Mouse (Mus musculus): ENCODE data around the gene Pkp4.

Gene Pkp4

DNA sequence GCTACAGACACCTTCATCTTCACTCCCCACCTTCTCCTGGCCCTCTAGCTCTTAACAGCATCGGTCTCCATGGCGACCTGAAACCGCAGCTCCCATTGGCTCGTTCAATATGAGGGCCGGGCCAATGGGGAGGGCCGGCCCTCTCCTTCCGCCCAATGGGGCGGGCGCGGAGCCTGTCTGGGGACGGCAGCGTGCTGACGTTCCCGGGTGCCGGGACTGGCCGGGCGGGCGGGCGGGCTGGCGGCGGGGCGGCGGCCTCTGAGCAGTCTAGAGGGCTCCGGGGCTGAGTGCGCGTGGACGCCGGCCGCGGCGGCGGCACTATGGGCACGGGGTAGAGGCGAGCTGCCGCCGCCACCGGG is at the start of gene Pkp4, which contains the start of gene Ccdc148:
Pkp4 (plus strand) TSS at position 246 of the 359 bp plus-strand sequence.
Ccdc148 (minus strand) TSS at position 79 of the 359 bp plus-strand sequence.
- DNase-seq = peak; percentile 97

DNA sequence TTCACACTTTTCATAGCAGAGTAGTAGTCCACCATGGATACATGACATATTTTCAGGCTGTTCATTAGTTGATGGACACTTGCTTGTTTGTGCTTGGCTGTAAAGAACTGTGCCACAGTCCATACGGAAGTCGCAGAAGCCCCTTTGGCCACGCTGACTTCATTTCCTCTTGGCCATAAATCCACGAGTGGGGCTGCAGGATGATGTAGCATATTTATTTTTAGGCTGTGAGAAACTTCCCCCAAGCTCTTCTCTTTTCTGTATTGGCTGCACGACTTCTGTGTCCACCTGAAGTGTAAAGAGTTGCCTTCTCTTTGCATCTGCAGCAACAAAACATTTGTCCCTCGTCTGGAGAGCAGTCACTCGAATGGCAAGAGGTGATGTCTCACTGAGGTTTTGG is 31.6 kb upstream of the Pkp4 start:
- DNase-seq = no peak

DNA sequence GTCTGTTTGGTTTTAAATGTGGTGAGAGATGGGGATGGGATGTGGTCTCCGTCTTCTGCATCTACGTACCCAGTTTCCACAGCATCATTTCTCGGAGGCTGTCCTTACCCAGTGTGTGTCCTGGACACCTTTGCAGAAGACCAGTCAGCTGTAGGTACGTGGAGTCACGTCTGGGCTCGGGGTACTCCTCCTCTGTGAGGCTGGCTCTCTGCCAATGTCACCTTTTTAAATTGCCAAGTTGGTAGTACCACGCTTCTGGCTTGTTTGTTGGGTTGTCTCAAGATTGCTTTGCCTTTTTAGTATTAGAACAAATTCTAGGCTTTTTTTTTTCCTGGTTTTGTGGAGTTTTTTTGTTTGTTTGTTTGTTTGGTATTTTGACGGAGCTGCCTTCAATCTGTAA is 30.8 kb upstream of the Pkp4 start:
- DNase-seq = no peak

DNA sequence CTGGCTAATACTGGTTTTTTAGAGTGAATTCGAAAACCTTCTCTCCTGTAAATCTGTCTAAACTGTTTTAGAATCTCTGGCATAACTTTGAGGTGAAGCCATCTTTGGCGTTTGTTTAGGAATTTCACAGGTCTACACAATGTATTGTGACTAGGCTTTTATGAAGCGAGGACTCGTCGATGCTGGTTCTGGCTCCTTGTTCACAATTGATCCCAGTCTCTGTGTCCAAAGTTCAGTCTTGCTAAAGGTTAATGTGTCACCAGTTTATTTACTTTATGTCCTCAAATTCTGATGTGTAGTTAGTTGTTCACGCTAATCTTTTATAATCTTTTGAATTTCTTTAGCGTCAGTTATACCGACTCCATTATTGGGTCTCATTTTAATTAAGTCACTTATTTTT is 29.6 kb upstream of the Pkp4 start:
- no peak for DNase-seq

DNA sequence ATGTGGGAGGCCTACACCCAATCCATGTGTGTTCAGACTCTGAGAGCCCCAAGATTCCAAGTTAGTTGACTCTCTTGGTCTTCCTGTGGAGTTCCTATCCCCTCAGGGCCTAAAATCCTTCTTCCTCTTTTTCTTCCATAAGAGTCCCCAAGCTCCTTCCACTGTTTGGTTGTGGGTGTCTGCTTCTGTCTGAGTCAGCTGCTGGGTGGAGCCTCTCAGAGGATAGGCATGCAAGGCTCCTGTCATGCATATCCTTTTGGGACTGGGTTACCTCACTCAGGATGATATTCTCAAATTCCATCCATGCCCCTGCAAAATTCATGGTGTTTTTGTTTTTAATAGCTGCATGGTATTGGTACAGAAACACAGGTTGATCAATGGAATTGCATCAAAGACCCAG is 5.2 kb upstream of the Pkp4 start:
- no peak for DNase-seq

DNA sequence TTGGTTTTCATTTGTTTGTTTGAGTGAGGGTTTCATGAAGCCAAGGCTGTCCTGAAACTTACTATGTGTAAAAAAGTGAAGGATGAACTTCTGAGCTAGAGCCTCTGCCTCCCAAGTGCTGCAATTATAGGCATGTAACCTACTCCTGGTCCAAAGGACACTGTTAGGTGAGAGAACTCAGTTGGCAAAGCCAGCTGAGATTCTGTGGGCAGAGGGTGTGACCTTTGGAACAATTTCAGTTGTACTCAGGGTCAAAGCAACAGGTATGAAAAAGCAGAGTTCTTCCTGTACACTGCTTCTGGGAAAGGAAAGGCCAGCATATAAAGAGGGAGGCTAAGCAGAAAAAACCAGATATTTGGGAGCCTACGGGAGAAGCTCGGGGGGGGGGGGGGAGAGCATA is 2.5 kb upstream of the Pkp4 start:
- no peak for DNase-seq

DNA sequence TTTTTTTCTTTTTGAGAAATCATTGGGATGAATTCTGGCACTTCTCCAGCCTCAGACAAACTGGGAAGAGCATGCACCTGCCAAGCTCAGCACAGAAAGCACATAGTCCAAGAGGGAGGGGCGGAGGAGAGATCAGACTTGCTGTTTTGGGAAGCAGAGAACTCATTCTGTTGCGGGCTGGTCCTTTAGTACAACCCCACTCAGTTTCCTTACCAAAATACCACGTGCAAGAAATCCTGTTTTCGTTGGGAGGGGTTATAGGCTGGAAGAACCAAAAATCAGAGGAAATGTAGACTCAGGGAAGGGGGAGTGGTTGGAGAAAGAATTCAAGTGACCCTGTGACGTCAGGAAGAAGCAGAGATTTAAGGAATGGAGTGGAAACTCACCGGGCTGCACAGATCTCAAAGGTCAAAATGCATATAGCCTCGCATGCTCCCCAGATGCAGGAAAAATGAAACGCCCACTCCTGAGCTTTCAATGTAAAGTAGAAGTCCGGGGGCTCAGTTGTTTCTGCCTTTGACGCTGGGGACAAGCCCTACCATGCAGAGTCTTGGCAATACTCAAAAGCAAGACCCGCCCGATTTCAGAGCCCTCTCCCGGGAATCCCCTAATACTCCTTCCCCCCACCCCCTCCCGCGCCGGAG is 567 bp upstream of the Pkp4 start:
- DNase-seq = peak; percentile 34

DNA sequence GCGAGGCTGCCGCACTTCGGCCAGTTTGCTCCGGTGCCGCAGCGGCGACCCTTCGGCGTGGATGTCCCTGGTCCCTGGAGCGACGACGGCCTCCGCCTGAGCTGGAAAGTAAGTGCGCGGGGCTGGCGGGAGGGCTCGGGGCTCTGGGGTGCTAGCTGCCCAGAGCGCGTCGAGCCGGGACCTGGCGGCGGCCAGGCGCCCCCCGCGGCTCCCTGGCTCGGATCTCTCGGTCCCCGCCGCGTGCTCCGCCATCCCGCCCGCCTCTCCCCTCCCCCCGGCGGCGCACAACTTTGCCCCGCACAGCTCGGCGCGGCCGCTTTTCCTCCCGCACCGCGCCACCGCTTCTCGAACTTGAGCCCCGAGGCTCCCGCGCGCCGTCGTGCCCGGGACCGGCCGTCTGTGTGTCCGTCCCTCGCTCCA is 381 bp downstream of the Pkp4 start:
- peak; percentile 15 for DNase-seq

DNA sequence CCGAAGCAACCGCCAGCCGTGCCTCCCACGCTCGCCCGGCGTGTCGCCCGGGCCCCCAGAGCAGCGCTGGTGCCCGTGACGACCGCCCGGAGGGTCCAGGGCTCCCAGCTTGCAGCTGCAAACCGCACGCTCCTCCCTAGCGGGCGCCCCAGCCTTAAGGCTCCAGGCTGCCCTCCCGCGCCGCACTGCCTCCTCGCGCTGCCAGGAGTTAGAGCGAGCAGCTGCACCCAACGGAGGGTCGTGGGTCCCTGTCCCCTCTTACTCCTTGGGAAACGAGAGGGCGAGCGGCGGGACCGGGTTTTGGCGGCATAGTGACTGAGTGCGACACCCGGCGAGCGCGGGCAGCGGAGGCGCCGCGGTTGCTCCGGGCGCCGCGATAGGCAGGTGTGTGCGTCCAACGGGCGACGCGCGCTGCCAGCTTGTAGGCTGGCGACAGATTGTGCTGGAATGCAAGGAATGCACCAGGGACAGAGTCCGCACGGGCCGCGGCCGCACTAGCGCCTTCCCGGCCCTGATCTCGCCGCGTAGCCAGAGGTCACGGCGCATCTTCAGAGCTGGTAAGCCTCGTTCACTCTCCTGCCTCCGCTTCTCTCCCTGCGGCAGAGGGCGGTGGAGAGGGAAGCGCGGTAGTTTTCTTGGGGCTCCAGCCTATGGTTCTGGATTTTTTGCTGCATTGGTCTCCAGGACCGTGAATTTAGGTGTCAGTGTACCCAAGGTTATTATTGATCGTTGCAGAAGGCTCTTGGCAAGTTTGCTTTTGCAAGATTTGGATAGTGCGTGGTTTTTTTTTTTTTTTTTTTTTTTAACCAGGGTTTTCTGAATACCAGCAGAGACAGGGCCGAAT is 1.0 kb downstream of the Pkp4 start:
- peak; percentile 72 for DNase-seq

DNA sequence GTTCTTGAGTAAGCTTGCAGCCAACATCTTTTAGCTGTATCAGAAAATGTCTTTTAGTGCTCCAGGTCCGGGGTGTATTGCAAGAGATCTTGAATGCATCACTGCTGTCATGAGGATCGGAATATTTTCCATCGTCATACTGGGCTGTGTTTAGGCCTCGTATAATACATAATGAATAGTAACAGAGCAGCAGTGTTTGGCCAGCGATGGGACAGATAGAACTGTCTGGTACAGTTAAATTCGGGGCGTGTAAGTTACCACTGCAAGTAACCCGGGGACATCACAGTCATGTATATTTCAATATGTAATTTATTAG is 1.6 kb downstream of the Pkp4 start:
- no peak for DNase-seq

DNA sequence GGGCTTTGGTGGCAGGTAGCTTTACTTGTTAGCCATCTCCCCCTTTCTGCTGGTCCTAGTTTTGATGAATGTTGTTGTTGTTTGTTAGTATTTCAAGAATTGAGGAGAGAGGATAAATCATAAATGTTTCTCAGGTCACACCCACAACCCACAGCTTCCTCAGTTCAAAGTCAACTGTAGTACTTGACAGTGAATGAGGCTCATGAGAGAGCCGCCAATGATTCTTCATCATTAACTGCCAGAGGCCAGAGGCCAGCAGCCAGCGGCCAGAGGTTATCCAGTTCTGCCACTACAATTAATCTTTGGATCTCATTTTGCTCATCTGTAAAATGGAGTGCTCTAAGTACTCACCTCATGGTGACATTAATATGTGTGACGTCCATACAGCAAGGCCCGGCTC is 6.3 kb downstream of the Pkp4 start:
- no peak for DNase-seq

DNA sequence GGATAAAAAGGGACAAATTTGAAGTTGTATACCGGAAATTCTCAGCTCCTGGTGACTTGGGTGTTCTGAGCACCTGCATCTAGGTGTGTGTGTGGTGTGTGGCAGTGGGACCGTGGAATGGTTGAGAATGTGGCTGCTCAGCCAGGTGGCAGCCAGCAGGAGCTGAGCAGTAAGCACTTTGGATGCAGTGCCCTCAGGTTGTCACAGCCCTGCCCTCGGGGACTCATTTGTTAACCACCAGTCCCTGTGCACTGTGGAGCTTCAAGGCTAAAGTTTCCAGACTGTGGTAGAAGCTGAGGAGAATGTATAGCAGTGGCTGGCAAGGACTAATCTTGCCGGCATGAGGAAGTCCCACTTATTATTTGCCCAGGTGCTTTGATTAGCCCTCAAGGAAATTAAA is 7.2 kb downstream of the Pkp4 start:
- DNase-seq = peak; percentile 15

DNA sequence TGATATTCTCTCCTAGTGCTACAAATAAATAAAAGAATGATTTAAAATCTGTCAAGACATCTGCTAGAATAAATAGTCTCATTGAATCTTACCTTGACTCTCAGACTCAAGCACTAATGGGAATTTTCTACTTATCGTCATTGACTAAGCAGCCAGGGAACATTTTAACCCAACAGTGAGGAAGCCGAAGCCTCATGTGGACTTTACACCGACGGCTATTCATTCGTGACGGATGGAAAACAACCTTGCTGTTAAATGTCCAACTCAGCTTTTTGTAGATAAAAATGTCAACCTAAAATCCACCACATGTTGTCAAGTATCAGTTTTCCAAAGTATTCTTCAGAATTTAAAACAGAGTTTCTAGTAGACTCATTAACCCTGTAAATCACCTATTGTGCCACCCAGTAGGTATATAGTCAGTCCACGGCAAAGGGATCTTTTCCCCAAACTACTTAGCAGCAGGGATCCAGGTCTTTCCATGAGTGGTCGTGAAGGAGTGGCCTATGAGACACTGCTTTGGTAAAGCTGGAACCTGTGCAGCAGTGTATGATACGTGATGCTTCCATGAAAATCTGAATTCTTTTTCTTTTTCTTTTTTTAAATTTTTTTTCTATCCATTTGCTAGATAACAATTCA is 9.0 kb downstream of the Pkp4 start:
- no peak for DNase-seq

DNA sequence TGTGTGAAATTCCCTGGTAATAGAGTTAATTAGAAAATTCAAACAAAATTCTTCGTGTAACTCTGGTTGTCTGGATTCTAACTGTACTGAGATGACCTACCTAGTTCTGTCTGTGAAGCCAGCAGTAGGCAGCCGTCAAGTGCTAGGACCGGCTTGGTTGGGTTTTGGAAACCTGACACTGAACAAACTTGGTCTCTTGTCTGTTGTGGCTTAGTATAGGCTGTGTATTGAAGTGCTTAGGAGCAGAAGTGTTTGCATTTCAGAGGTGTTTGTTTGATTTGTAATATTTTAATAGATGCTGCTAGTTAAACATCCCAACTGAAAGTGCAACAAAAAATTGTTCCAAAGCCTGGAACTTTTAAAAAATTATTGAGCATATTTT is 9.5 kb downstream of the Pkp4 start:
- peak; percentile 74 for DNase-seq

DNA sequence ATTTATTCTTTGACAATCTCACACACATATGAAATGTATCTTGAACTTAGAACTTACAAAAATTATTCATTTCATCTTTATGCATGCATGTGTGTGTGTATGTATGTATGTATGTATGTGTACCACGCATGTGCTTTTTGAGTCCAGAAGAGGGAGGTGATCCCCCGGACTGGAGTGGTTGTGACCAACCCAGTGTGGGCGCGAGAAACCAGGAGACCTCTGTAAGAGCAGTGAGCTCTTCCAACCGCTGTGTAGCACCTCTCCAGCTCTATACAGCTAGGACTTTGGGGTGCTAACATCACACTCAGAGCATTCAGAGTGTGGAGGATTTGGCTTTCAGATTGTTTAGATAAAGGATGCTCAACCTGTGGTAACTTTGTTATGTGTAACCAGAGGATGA is 9.9 kb downstream of the Pkp4 start:
- no peak for DNase-seq

DNA sequence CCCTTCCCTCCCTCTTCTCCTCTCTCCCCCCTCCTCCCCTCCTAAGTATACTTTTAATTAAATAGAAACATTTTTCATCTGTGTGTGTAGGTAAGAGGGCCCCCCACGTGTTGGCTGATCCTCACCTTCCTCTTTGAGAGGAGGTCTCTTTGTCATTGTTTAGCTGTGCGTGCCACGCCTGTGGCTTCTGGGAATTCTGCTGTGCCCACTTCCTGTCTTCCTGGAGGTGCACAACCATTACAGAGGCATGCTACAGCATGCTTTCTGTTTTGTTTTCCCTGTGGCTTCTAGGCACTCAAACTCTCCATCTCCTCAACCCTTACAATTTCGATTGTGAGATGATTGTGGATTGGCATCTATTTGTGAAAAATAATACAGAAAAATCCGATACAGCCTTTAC is 10.9 kb downstream of the Pkp4 start:
- DNase-seq = peak; percentile 77

DNA sequence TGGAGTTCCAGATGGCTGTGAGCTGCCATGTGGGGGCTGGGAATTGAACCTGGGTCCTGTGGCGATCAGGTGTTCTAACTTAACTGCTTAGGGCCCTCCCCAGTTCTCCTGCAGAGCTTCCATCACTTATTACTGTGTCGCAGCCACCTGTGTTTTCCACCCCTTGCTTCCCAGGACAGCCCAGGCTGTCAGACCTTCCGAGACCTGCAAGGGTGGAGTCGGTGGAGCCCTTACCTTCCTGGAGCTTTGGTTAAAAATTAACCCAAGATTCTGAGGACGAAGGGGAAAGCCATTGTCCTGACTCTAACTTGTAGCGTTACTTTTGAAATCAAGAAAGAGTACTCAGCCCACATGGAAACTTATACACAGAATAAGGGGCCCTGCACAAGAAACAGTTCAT is 15.3 kb downstream of the Pkp4 start:
- no peak for DNase-seq

DNA sequence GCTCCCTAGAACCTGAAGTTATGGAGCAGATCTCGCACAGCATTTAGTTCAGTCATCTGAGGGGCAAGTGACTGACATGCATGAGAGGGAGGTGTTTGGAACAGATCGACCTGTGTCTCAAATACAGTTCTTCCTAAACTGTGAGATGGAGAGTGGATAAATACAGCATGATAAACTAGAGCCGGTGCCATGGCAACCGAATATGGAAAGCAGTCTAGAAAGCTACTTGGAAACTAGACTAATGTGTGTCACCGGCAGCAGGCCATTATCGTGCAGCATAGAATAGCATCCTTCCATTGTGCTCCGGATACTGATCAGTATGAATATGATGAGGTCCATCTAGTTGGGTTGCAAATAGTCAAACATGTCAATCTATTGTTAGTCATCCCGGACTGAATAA is 17.5 kb downstream of the Pkp4 start:
- DNase-seq = no peak

DNA sequence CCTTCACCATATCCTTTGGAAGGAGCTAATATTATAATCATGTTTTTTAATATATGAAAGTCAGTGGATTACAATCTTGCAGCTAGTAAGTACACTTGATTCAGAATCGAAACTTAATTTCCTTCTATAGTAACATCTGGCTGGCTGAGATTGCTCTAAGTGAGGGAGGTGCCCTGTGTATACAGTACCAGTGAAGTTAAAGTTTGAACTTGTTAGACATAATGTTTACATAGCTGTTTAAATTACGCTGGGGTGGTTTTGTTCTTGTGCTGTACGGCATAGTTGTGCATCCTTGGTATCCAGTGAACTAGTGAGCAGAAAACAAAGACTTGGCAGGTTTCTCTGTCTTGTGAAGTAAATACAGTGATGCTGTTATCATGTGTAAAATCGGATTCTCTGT is 18.3 kb downstream of the Pkp4 start:
- no peak for DNase-seq

DNA sequence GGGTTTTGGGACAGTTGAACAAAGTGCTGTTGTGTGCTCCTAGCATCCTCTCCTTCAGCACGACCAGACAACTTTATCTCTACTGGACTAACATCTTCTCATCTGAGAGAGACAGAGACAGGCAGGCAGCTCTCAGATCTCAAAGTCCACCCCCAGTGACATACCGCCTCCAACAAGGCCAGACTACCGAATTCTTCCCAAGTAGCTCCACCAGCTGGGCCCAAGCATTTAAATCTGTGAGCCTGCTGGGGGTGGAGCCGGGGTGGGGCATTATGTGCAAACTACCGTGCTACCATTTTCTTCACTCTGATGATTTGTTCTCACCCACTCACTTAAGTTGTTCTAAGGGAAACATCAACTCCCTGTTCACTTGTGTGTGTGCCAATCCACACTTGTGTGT is 18.8 kb downstream of the Pkp4 start:
- DNase-seq = no peak

DNA sequence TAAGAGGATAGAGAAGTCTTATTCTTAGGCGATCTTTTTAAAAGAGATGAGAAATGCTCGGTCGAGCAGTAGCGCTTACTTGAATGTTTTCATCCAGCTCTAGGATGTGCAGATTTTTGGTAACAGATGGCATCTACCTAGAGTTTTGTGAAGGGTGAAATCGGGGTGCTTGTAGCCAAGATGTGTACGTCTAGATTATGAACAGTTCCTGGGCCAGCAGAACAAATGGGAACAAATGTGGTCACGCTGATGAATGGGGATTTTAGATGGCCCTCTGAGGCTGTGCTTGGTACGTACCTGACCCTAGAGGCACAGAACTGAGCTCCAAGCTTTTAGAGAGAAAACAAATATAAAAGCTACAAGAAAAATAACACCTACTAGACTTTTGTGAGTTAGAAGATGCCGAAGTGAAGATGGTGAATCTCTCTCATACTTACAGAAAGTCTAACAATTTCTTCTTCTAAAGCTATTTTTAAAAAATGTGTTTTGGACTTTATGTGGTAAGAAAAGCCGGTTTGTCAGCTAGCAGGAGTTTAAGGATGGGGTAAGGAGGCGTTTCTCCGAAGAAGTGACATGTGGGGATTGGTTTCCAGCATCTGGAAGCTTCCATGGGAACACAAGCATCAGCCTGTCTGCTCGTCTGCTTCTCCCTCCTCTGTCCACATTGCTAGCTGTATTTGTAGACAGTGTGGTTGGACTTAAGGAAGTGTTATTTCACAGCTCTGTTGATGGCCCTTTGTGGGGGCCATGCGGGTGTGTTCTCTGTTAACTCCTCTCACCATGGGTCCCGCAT is 20.9 kb downstream of the Pkp4 start:
- DNase-seq = no peak

DNA sequence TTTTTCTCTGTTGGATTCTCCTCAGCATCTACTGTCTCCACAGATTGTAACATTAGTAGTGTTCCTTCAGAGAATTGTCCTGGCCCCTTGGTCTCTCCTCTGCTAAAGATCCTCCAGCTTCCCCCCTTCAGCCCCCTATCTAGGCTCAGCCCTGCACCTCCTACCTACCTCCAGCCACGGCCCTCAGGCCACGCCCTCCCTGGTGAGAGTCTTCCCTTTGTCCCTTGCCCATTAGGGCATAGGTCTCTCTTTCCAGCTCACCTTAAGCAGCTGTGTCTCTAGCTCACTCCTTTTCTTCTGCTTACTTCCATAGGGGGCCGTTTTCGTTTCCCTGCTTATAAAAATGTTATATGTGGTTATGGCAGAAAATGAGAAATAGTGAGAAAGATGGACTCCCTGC is 22.9 kb downstream of the Pkp4 start:
- DNase-seq = no peak
